Mouse (Mus musculus) embryonic fibroblast, embryonic 13.5 days (primary cell): ENCODE results near the gene Srsf12.

Experiments
- CTCF ChIP-seq: IDR thresholded peaks from 2 replicates; pipeline ENCODE4 v1.5.1; 2011; ENCODE audit warnings: mild to moderate bottlenecking, control low read depth, low read length, moderate library complexity, borderline replicate concordance; ENCODE audit not compliant: insufficient read depth
- POLR2A ChIP-seq: IDR thresholded peaks from 2 replicates; pipeline ENCODE4 v1.6.1; 2011; ENCODE audit warnings: low read depth, mild to moderate bottlenecking, control low read depth, low read length, moderate library complexity

DNA sequence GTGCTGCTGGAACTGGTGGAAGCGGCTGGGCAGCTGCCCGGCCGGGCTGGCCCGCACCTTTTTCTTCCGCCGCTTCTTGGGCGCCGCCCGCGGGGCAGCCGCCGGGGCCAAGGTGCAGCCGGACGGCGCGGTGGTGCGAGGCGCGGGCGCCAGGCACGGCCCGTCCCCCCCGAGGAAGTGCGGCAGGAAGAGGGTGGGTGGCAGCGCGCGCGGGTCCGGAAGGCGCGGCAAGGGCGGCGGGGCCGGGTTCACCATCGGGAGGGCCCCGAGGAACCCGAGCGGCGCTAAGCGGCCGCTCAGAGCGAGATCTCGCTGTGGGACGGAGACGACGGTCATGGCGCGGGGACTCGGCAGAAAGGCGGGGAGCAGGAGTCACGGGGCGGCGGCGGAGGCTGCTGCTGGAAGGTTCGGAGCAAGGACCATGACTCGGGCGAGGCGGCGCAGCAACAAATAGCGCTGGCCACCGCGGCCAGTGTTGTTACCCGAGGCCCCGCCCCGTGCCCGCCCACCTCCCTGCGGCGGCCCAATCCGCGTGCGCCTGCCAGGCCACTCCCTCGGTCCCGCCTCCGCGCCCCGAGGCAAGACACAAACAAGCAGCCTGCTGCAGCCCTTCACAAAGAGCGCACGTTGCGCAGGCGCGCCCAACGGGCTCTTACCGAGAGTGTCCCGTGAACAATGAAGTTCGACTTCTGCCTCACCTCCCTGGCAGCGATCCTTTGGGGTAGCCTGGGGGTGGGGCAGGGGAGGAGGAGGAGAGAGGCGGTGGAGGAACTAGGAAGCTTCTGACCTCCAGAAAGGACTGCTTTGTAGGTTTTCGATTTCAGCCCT lies 39.5 kb downstream of the Srsf12 start:
- TF ChIP-seq CTCF (no peak), POLR2A (peak; percentile 93)
